Mouse (Mus musculus) cerebellum, adult 2 months (tissue): ENCODE measurements around the gene BC017158.

ENCODE experiments used
- CTCF ChIP-seq: fragments of 200-500 bp; IDR thresholded peaks from 2 replicates; pipeline ENCODE4 v1.5.1; 2011; ENCODE audit warnings: low read depth, mild to moderate bottlenecking, control low read depth, low read length, moderate library complexity, borderline replicate concordance; ENCODE audit not compliant: insufficient read depth
- POLR2A ChIP-seq: fragments of 200-500 bp; IDR thresholded peaks from 2 replicates; pipeline ENCODE4 v1.6.1; 2011; ENCODE audit warnings: low read length, control low read depth, borderline replicate concordance; ENCODE audit not compliant: insufficient read depth

DNA sequence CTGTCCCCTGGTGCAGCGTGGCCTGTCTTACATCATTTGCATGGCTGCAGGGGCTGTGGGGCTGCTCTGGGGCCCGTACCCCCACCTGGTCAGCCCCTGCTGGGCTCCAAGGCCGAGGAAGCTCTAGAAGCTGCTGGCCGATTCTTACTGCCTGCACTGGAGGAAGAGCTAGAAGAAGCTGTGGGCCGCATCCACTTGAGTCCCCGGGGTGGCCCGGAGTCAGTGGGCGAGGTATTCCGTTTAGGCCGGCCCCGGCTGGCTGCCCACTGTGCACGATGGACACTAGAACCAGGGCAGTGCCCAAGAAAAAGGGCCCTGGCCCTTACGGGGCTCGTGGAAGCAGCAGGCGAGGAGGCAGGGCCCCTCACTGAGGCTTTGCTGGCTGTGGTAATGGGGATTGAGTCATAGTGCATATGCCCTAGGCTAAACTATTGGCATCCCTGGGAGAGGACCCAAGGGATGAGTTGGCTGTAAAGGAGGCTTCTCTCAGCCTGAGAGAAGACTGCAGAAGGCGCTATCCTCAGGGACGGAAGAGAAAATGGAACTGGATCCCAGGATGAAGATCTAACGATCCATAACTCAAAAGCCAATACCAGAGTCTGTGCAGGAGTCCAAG, 53.5 kb downstream of the BC017158 start:
- no peak for TF ChIP-seq CTCF
- TF ChIP-seq POLR2A, result no peak
